Mouse (Mus musculus) forebrain, embryonic 14.5 days (tissue): ENCODE data around the gene Gpr152. TPM values are rescaled to one million over a fixed set of nuclear protein-coding genes. Genes with fewer than 3 reads are reported as not detected.

Experiments used
- ATAC-seq: fragments of 200-750 bp; cut with Nextera tagmentation; 2 replicates; pipeline ENCODE4 v1.8.0; 2017; ENCODE audit warnings: mild to moderate bottlenecking, moderate library complexity
- DNase-seq: peaks from one replicate; pipeline ENCODE4 v3.0.0-alpha.2; 2015; ENCODE audit warnings: low spot score
- H3K27ac ChIP-seq: fragments of 300-500 bp; sonication (generic); 2 replicates; pipeline ENCODE4 v1.5.1; 2014; ENCODE audit warnings: low read depth, mild to moderate bottlenecking, control low read depth, low read length, moderate library complexity
- H3K27me3 ChIP-seq: fragments of 300-500 bp; sonication (generic); replicated peaks from 2 replicates; pipeline ENCODE4 v1.6.1; 2014; ENCODE audit warnings: low read length, control low read depth, mixed read lengths; ENCODE audit not compliant: control insufficient read depth, insufficient read depth
- H3K36me3 ChIP-seq: fragments of 300-500 bp; sonication (generic); 2 replicates; pipeline ENCODE4 v1.6.1; 2014; ENCODE audit warnings: low read length, control low read depth; ENCODE audit not compliant: control insufficient read depth, insufficient read depth
- H3K4me1 ChIP-seq: fragments of 300-500 bp; sonication (generic); 2 replicates; pipeline ENCODE4 v1.6.1; 2014; ENCODE audit warnings: antibody characterized with exemption, low read length, control low read depth; ENCODE audit not compliant: control insufficient read depth, insufficient read depth
- H3K4me2 ChIP-seq: fragments of 300-500 bp; sonication (generic); 2 replicates; pipeline ENCODE4 v1.6.1; 2014; ENCODE audit warnings: mild to moderate bottlenecking, control low read depth, low read length
- H3K4me3 ChIP-seq: fragments of 300-500 bp; sonication (generic); 2 replicates; pipeline ENCODE4 v1.5.1; 2014; ENCODE audit warnings: low read depth, low read length, control low read depth
- H3K9ac ChIP-seq: fragments of 300-500 bp; sonication (generic); 2 replicates; pipeline ENCODE4 v1.6.1; 2014; ENCODE audit warnings: mild to moderate bottlenecking, low read length, control low read depth, moderate library complexity
- H3K9me3 ChIP-seq: fragments of 300-500 bp; sonication (generic); replicated peaks from 2 replicates; pipeline ENCODE4 v1.6.1; 2016; ENCODE audit warnings: low read length, control low read depth, mixed read lengths; ENCODE audit not compliant: control insufficient read depth
- WGBS: fragments of 180-500 bp; shearing (Covaris S2); extraction: QIAGEN DNeasy Blood & Tissue Kit; methylation state at CpG from one replicate; pipeline ENCODE4 v1.1.7; 2014; 5-methylcytosine and 5-hydroxymethylcytosine counted together
- polyA plus RNA-seq: library from polyadenylated mRNA; unstranded; fragments of >200 nt; fragmentation: Nextera tagmentation; extraction: Ambion mirVana; gene quantifications from 2 replicates; pipeline ENCODE4 v1.2.1, GENCODE M21; 2014

Gpr152 gene
- polyA plus RNA-seq, 1 experiment from 2014 or later, result not detected

DNA sequence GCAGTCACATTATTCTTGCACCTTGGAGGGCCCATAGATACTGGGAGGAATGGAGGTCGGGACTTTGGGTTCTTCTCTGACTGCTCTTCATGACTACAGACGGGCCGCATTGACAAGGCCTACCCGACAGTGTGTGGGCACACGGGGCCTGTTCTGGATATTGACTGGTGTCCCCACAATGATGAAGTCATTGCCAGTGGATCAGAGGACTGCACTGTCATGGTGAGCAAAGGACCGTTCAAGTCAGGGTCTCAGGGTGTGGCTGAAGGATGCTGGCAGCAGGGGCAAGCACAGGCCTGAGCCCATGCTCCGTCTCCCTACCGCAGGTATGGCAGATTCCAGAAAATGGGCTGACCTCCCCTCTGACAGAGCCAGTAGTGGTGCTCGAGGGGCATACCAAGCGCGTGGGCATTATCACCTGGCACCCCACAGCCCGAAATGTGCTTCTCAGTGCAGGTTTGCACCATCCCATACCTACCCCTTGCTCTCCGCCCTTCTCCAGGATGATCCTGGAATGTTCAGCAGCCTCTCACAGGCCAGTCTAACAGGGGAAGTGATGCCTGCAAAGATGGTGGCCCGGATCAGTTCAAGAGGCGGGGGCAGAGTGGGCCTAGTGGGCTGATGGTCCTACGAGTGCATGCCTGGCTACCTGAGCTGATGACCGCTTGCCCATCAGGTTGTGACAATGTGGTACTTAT lies 10.3 kb downstream of the Gpr152 start:
- H3K27ac ChIP-seq, result no peak overlapping the region
- no peaks in the 10 kb centered on the region for H3K9me3 ChIP-seq
- DNase-seq (no peak), ATAC-seq (no peak)
- H3K9ac ChIP-seq, result no peak overlapping the region
- no peaks in the 10 kb centered on the region for H3K27me3 ChIP-seq
- peaks cover 10% of the 10 kb centered on the region for H3K4me1 ChIP-seq
- WGBS, result 95% methylated on average over 17 of the region's 17 CpGs
- peaks cover 32% of the 10 kb centered on the region for H3K36me3 ChIP-seq
- no peak overlapping the region for H3K4me2 ChIP-seq
- H3K4me3 ChIP-seq, result no peak overlapping the region

DNA sequence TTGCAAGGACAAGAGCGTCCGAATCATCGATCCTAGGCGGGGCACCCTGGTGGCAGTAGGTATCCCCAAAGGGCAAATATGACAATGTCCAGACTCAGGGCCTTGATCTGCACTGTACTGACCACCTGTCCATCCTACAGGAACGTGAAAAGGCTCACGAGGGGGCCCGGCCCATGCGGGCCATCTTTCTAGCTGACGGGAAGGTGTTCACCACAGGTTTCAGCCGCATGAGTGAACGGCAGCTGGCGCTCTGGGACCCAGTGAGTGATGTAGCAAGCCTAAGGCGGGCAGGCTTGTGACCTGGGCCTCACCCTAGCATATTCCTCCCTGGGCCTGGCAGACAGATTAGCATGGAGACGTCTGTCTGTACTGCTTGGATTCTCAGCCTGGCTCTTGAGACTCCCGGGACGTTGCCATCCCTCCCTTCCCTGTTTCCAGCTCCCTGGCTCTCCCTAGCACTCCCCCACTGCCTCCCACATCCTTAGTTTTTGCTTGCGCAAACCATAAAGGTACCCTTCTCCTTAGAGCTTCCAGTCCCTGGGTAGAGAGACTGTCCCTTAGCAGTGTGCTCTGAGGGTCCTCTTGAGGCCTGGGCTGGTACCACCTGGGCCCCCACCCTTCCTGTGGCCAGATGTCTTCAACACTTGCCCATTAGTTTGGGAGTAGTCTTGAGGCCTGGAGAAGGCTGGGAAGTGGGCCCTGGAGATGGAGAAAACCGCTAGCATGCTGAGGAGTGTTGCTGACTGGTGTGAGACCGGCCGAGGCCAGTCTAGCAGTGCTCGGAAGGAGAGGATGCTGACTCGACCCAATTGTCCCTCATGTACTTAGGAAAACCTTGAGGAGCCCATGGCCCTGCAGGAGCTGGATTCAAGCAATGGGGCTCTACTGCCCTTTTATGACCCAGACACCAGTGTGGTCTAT lies 11.2 kb downstream of the Gpr152 start:
- 89% methylated on average over 22 of the region's 22 CpGs for WGBS
- ATAC-seq, result no peak
- no peak overlapping the region for H3K4me3 ChIP-seq
- no peaks in the 10 kb centered on the region for H3K9me3 ChIP-seq
- peaks cover 37% of the 10 kb centered on the region for H3K36me3 ChIP-seq
- no peaks in the 10 kb centered on the region for H3K27me3 ChIP-seq
- H3K27ac ChIP-seq, result no peak overlapping the region
- no peak overlapping the region for H3K9ac ChIP-seq
- no peak overlapping the region for H3K4me2 ChIP-seq
- DNase-seq, result no peak
- peaks cover 10% of the 10 kb centered on the region for H3K4me1 ChIP-seq

DNA sequence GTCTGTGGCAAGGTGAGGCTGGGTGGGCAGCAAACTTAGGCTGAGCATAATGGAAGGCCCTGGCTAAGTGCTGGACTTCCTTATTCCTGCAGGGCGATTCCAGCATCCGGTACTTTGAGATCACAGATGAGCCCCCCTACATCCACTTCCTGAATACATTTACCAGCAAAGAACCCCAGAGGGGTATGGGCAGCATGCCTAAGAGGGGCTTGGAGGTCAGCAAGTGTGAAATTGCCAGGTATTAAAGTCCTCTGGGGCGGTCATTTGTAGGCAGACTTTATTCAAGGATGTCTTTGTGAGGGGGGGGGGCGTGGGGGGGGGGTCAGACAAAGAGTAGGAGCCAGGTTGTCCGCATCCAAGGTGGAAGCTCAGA lies 11.9 kb downstream of the Gpr152 start:
- Histone ChIP-seq H3K4me2 (no peak overlapping the region), H3K4me3 (no peak overlapping the region), H3K9me3 (no peaks in the 10 kb centered on the region), H3K9ac (no peak overlapping the region), H3K27me3 (no peaks in the 10 kb centered on the region), H3K36me3 (peaks cover 43% of the 10 kb centered on the region), H3K27ac (no peak overlapping the region), H3K4me1 (peaks cover 10% of the 10 kb centered on the region)
- ATAC-seq (no peak), DNase-seq (no peak)
- WGBS, result 83% methylated on average over 5 of the region's 5 CpGs

DNA sequence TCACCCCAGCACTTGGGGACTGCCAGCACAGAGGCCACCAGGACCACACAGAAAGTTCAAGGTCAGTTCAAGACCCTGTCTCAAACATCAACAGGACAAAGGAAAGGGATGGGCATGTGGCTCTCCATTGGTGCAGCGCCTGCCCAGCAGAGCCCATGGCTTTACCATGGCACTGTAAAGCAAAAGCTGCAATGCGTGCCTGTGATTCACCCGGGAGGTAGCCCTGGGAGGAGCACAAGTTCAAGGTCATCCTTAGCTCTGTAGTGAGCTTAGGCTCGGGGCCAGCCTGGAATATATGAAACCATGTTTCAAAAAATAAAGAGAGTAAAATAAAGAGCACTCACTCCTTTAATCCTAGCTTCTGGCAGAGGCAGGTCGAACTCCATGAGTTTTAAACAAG lies 12.3 kb downstream of the Gpr152 start:
- ATAC-seq (no peak), DNase-seq (no peak)
- Histone ChIP-seq H3K27me3 (no peaks in the 10 kb centered on the region), H3K4me1 (peaks cover 10% of the 10 kb centered on the region), H3K36me3 (peaks cover 48% of the 10 kb centered on the region), H3K4me2 (no peak overlapping the region), H3K9me3 (no peaks in the 10 kb centered on the region), H3K27ac (no peak overlapping the region), H3K9ac (no peak overlapping the region), H3K4me3 (no peak overlapping the region)
- WGBS, result 91% methylated on average over 5 of the region's 5 CpGs

DNA sequence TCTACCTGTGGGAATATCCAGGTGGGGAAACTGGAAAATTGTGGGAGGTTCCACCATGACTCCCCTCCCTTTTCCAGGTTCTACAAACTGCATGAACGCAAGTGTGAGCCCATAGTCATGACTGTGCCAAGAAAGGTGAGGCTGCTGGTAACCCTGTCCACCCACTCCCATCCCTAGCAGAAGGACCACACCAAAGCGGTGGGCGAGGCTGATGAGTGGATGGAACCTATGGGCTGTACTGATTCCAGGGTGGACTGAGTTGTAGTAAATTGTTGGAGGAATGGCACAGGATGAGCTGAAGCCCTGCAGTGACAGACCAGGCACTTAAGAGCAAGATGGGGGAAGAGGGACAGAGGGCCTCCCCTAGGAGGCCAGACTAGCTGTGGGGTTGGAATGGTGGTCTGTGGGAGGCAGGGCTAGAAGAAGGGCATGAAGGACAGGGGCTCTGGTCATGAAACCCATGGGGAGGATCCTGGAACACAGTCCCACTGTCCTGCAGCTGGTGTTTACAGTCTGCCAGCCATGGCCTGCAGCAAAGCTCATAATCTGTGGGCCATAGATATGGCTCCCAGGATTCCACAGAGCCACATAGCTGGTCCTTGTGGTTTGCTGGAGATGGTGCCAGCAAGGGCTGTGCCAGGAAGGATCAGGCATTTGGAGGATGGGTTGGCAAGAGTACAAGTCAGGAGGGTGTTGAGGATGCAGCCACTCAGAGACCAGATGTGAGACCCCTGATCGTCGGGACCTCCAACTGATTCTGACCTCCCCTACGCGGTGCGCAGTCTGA lies 13.1 kb downstream of the Gpr152 start:
- H3K4me1 ChIP-seq, result peaks cover 9% of the 10 kb centered on the region
- peaks cover 55% of the 10 kb centered on the region for H3K36me3 ChIP-seq
- no peak overlapping the region for H3K9ac ChIP-seq
- no peak overlapping the region for H3K4me3 ChIP-seq
- no peak overlapping the region for H3K4me2 ChIP-seq
- H3K27me3 ChIP-seq, result no peaks in the 10 kb centered on the region
- WGBS, result 93% methylated on average over 8 of the region's 8 CpGs
- no peaks in the 10 kb centered on the region for H3K9me3 ChIP-seq
- no peak for ATAC-seq
- H3K27ac ChIP-seq, result no peak overlapping the region
- no peak for DNase-seq

DNA sequence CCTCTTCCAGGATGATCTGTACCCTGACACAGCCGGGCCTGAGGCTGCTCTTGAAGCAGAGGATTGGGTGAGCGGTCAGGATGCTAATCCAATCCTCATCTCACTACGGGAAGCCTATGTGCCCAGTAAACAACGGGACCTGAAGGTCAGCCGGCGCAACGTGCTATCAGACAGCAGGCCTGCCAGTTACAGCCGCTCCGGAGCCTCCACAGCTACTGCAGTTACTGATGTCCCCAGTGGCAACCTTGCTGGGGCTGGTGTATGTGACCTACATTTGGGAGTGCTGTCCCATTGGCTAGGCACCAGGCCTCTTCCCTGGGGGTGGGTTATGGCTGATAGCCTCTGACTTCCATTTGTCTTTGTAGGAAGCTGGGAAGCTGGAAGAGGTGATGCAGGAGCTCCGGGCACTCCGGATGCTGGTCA lies 13.7 kb downstream of the Gpr152 start, which contains the start of gene Ptprcap:
Ptprcap (plus strand) TSS at position 373 of the 423 bp plus-strand sequence.
- WGBS, result 81% methylated on average over 11 of the region's 11 CpGs
- Histone ChIP-seq H3K27me3 (no peaks in the 10 kb centered on the region), H3K9me3 (no peaks in the 10 kb centered on the region), H3K9ac (no peak within 1 kb of the TSS), H3K4me3 (no peak within 1 kb of the TSS), H3K4me2 (no peak within 1 kb of the TSS), H3K27ac (no peak within 1 kb of the TSS), H3K36me3 (peaks cover 61% of the 10 kb centered on the region), H3K4me1 (peaks cover 7% of the 10 kb centered on the region; the same call in 1 of the 2 replicates)
- ATAC-seq (no peak), DNase-seq (no peak)

DNA sequence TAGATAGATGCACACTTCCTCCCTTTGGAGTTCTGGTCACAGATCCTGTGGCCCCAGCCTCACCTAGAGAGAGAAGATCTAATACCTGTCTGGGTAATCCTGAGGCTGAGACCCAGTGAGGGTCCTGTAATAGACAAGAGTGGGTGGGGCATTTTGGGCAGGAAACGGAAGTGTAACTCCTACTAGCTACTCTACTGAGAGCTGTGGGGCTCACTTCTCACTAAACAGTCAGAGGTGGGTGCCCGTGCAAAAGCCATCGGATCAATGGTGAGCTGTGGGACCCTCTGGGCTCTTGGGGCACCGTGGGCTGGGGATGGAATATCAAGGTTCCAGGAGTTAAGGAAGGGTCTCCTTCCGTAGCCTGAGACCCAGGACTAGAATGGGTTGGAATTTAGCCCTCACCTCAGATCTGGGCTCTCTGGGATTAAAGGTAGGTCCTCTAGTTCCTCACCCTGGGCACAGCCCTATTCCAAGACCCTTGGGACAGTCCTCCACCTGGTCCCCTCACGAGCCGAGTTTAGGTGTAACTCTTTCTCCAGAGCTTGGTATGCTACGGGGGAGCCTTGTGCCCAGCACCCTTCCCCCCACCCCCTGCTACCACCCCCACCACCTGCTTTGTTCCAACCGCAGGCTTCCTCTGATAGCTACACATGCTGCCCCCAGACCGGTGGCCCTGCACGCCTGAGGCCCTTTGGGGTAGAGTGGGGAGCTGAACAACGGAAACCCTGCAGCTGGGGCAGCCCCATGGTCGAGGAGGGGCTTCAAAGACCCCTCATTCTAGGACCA lies 15.0 kb downstream of the Gpr152 start:
- Histone ChIP-seq H3K27ac (no peak overlapping the region), H3K9ac (no peak overlapping the region), H3K9me3 (no peaks in the 10 kb centered on the region), H3K4me2 (no peak overlapping the region), H3K27me3 (no peaks in the 10 kb centered on the region), H3K4me1 (no peaks in the 10 kb centered on the region), H3K4me3 (no peak overlapping the region), H3K36me3 (peaks cover 74% of the 10 kb centered on the region)
- no peak for DNase-seq
- 82% methylated on average over 13 of the region's 13 CpGs for WGBS
- no peak for ATAC-seq
